Mouse (Mus musculus) liver, postnatal 0 days (tissue): ENCODE results near the gene Cdk6. TPM values are rescaled to one million over a fixed set of nuclear protein-coding genes. Genes with fewer than 3 reads are reported as not detected.

Experiments
- ATAC-seq: fragments of 200-750 bp; cut with Nextera tagmentation; 2 replicates; pipeline ENCODE4 v1.8.0; 2017; ENCODE audit warnings: mild to moderate bottlenecking, moderate library complexity
- DNase-seq: peaks from one replicate; pipeline ENCODE4 v3.0.0-alpha.2; 2016
- H3K27ac ChIP-seq: fragments of 300-500 bp; sonication (generic); 2 replicates; pipeline ENCODE4 v1.5.1; 2014; ENCODE audit warnings: antibody characterized with exemption, moderate library complexity, mild to moderate bottlenecking, low read depth
- H3K27me3 ChIP-seq: fragments of 300-500 bp; sonication (generic); 2 replicates; pipeline ENCODE4 v1.6.1; 2014; ENCODE audit warnings: low read length, control low read depth, mixed read lengths; ENCODE audit not compliant: insufficient read depth
- H3K36me3 ChIP-seq: fragments of 300-500 bp; sonication (generic); replicated peaks from 2 replicates; pipeline ENCODE4 v1.6.1; 2014; ENCODE audit warnings: mild to moderate bottlenecking, control low read depth, low read length, moderate library complexity, mixed read lengths; ENCODE audit not compliant: insufficient read depth
- H3K4me1 ChIP-seq: fragments of 300-500 bp; sonication (generic); 2 replicates; pipeline ENCODE4 v1.6.1; 2014; ENCODE audit warnings: antibody characterized with exemption, mild to moderate bottlenecking, control low read depth; ENCODE audit not compliant: insufficient read depth
- H3K4me2 ChIP-seq: fragments of 300-500 bp; sonication (generic); 2 replicates; pipeline ENCODE4 v1.6.1; 2014; ENCODE audit warnings: low read depth, mild to moderate bottlenecking, low read length, moderate library complexity, mixed read lengths
- H3K4me3 ChIP-seq: fragments of 300-500 bp; sonication (generic); 2 replicates; pipeline ENCODE4 v1.5.1; 2014; ENCODE audit warnings: low read depth, low read length
- H3K9ac ChIP-seq: fragments of 300-500 bp; sonication (generic); replicated peaks from 2 replicates; pipeline ENCODE4 v1.6.1; 2014; ENCODE audit warnings: mild to moderate bottlenecking, moderate library complexity
- H3K9me3 ChIP-seq: fragments of 300-500 bp; sonication (generic); 2 replicates; pipeline ENCODE4 v1.6.1; 2016; ENCODE audit warnings: mild to moderate bottlenecking, control low read depth, low read length, mixed read lengths
- CTCF ChIP-seq: sonication (generic); IDR thresholded peaks from 2 replicates; pipeline ENCODE4 v1.5.1; 2016; ENCODE audit warnings: antibody characterized with exemption, low read depth
- EP300 ChIP-seq: IDR thresholded peaks from 2 replicates; pipeline ENCODE4 v1.6.1; 2016; ENCODE audit warnings: antibody characterized with exemption, low read depth, mild to moderate bottlenecking
- WGBS: fragments of 180-500 bp; shearing (Covaris S2); extraction: QIAGEN DNeasy Blood & Tissue Kit; methylation state at CpG from one replicate; pipeline ENCODE4 v1.1.7; 2014; ENCODE audit not compliant: insufficient replicate concordance; 5-methylcytosine and 5-hydroxymethylcytosine counted together
- polyA plus RNA-seq: library from polyadenylated mRNA; unstranded; fragments of >200 nt; fragmentation: Nextera tagmentation; extraction: Ambion mirVana; gene quantifications from 2 replicates; pipeline ENCODE4 v1.2.1, GENCODE M21; 2015

The Cdk6 gene
- polyA plus RNA-seq, 1 experiment from 2014 or later, result 17.3 TPM

DNA sequence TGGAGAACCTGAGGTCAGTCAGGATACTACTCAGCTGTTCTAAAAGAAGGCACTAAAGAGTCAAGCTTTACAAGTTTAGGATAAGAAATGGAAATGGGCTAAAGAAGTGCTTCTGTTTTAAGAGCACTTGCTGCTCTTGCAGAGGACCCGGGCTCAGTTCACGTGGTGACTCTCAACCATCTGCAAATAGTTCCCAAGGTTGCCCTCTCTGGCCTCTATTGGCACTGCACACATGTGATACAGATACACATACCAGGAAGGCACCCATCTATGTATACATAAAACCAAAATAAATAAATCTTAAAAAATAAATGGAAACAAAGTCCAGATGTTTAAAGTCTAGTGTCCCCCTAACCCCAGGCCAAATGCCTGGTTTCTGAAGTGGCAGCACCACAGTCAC lies 233.5 kb downstream of the Cdk6 start:
- Histone ChIP-seq H3K36me3 (peaks cover 91% of the 10 kb centered on the region), H3K27me3 (no peaks in the 10 kb centered on the region), H3K4me1 (no peaks in the 10 kb centered on the region), H3K9me3 (no peaks in the 10 kb centered on the region), H3K4me2 (no peak overlapping the region), H3K4me3 (no peak overlapping the region), H3K9ac (no peak overlapping the region), H3K27ac (no peak overlapping the region)
- 93% methylated on average over 2 of the region's 2 CpGs for WGBS
- DNase-seq, result no peak
- no peak for ATAC-seq
- no peak for TF ChIP-seq EP300
- no peak for TF ChIP-seq CTCF

- H3K27me3 ChIP-seq, result no peaks in the 10 kb centered on the region
- no peak overlapping the region for H3K9ac ChIP-seq
- H3K4me2 ChIP-seq, result no peak overlapping the region
- no peaks in the 10 kb centered on the region for H3K9me3 ChIP-seq
- peaks cover 82% of the 10 kb centered on the region for H3K36me3 ChIP-seq
- no peak for TF ChIP-seq CTCF
- TF ChIP-seq EP300, result no peak
- no peak overlapping the region for H3K27ac ChIP-seq
- ATAC-seq (no peak), DNase-seq (no peak)
- WGBS, result 83% methylated on average over 2 of the region's 2 CpGs
- no peaks in the 10 kb centered on the region for H3K4me1 ChIP-seq
- H3K4me3 ChIP-seq, result no peak overlapping the region
Measured at GRCm38 (mm10) chr5:3577939-3578338, 236.7 kb downstream of the Cdk6 start.

DNA sequence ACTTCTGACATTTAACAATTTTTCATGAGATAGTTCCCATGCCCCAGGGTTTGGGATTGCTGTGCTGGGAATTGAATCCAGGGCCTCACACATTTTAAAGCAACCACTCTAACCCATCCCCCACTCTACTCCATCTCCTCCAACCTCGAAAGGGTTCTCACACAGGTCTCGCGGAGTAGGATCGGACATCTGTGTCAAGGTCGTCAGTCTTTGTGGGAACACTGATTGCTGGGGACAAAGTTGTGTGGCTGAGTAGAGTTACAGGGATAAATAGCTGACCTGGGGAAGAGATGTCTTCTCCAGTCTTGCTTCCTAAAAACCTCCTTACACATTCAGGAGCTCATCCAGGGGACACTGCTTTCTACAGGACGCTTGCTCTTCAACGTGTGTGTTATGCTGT lies 237.8 kb downstream of the Cdk6 start:
- WGBS, result 90% methylated on average over 7 of the region's 7 CpGs
- no peak for ATAC-seq
- H3K4me1 ChIP-seq, result no peaks in the 10 kb centered on the region

More for the DNA sequence above, 237.8 kb downstream of the Cdk6 start:
- Histone ChIP-seq H3K4me3 (no peak overlapping the region), H3K27ac (no peak overlapping the region), H3K36me3 (peaks cover 82% of the 10 kb centered on the region), H3K9ac (no peak overlapping the region), H3K4me2 (no peak overlapping the region), H3K27me3 (no peaks in the 10 kb centered on the region), H3K9me3 (no peaks in the 10 kb centered on the region)
- TF ChIP-seq EP300 (no peak), CTCF (no peak)
- no peak for DNase-seq

Other genes starting within 250 kb of the Cdk6 start
- 10.6 and 11.1 TPM in 2 replicates for gene Fam133b, start 202.3 kb downstream of the Cdk6 start, polyA plus RNA-seq
- gene 1700109H08Rik, start 230.1 kb downstream of the Cdk6 start, polyA plus RNA-seq, result 0.32 and 0.65 TPM in 2 replicates